Mouse (Mus musculus) C2C12 (cell line): ENCODE data around the gene Kcnt1.

ENCODE experiments used
- CEBPB ChIP-seq: IDR thresholded peaks from one replicate; pipeline ENCODE4 v1.6.1; 2011; ENCODE audit warnings: low read depth, mild to moderate bottlenecking, control low read depth, moderate library complexity
- CTCF ChIP-seq: IDR thresholded peaks from one replicate; pipeline ENCODE4 v1.5.1; 2011; ENCODE audit not compliant: control insufficient read depth, insufficient read depth, insufficient read length
- MAX ChIP-seq: IDR thresholded peaks from one replicate; pipeline ENCODE4 v1.6.1; 2011; ENCODE audit warnings: mild to moderate bottlenecking, control low read depth
- MYOD1 ChIP-seq: IDR thresholded peaks from one replicate; pipeline ENCODE4 v1.6.1; 2011; ENCODE audit warnings: low read depth; ENCODE audit not compliant: control insufficient read depth, insufficient read length
- MYOG ChIP-seq: IDR thresholded peaks from one replicate; pipeline ENCODE4 v1.6.1; 2011; ENCODE audit not compliant: control insufficient read depth, insufficient read length; ENCODE audit errors: extremely low read depth
- USF1 ChIP-seq: IDR thresholded peaks from one replicate; pipeline ENCODE4 v1.6.1; 2011; ENCODE audit warnings: low read depth, mild to moderate bottlenecking, control low read depth, moderate library complexity

DNA sequence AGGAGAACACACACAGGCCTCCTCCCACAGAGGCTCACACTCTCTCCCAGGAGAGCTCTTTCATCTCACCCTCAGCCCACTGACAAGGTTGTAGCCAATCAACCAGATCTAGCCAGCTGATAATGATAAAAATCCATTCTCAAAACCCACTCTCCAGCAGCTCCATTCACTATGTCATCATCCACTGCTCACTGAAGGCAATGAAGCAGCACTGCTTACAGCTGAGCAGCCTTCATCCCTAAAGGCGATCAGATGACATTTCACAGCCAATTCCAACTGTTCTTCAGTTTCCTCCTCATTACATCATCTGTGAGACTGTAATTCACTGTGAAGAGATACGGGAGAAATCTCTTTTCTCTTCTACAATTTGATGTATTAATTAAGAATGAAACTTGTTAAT is 80.3 kb downstream of the Kcnt1 start:
- TF ChIP-seq CTCF (no peak), USF1 (no peak), MAX (no peak), CEBPB (no peak), MYOD1 (no peak), MYOG (no peak)
